Mouse (Mus musculus) embryonic fibroblast, embryonic 13.5 days (primary cell): ENCODE measurements around the gene B3galt1.

ENCODE experiments used
- CTCF ChIP-seq: IDR thresholded peaks from 2 replicates; pipeline ENCODE4 v1.5.1; 2011; ENCODE audit warnings: mild to moderate bottlenecking, control low read depth, low read length, moderate library complexity, borderline replicate concordance; ENCODE audit not compliant: insufficient read depth
- POLR2A ChIP-seq: IDR thresholded peaks from 2 replicates; pipeline ENCODE4 v1.6.1; 2011; ENCODE audit warnings: low read depth, mild to moderate bottlenecking, control low read depth, low read length, moderate library complexity

DNA sequence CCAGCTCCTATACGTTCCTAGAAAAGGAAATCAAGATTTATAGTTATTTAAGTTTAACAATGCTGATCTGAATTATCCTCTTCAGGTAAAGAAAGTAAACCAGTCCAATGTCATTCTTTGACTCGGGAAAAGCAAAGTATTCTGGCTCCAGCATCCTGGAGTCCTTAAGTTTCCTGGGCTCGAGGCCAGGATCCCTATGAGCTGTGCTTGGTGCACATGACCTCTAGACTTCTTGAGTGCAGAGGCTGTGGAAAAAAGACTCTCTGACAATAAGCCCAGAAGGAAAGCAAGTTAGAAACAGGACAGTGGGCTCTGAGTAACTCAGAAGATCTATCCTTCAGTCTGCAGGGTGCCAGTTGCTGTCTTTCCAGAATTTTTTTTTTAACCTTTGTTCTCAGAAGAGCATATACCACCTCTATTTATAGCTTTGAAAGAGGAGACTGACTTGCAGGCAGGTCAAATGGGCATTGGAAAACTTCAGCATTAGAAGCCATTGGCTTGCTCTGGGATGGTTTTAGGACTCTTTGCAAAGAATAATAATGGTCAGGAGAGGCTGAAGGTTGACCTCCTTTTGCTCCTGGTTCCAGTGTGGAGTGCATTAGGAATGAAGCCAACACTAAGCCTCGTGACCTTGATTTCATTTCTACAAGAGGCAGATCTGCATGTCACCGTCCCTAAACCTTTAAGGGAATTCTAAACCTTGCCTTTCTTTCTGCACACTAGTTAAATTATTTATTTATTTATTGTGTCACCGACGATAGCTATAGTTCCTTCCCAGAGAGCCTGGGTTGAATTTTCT lies 26.4 kb downstream of the B3galt1 start:
- no peak for TF ChIP-seq CTCF
- no peak for TF ChIP-seq POLR2A
